Mouse (Mus musculus) forebrain, embryonic 11.5 days (tissue): ENCODE measurements around the gene Rd3l. TPM values are rescaled to one million over a fixed set of nuclear protein-coding genes. Genes with fewer than 3 reads are reported as not detected.

Experiments used
- ATAC-seq: fragments of 200-750 bp; cut with Nextera tagmentation; replicated peaks from 2 replicates; pipeline ENCODE4 v1.8.0; 2017; ENCODE audit warnings: moderate TSS enrichment; ENCODE audit not compliant: low FRiP score
- DNase-seq: peaks from one replicate; pipeline ENCODE4 v3.0.0-alpha.2; 2017; ENCODE audit warnings: low spot score
- H3K27ac ChIP-seq: fragments of 300-500 bp; sonication (generic); 2 replicates; pipeline ENCODE4 v1.5.1; 2014; ENCODE audit warnings: low read depth, low read length
- H3K27me3 ChIP-seq: fragments of 300-500 bp; sonication (generic); 2 replicates; pipeline ENCODE4 v1.6.1; 2014; ENCODE audit warnings: mild to moderate bottlenecking, low read length, mixed read lengths; ENCODE audit not compliant: control insufficient read depth, insufficient read depth
- H3K36me3 ChIP-seq: fragments of 300-500 bp; sonication (generic); 2 replicates; pipeline ENCODE4 v1.6.1; 2014; ENCODE audit warnings: mild to moderate bottlenecking, low read length, moderate library complexity, mixed read lengths; ENCODE audit not compliant: control insufficient read depth, insufficient read depth
- H3K4me1 ChIP-seq: fragments of 300-500 bp; sonication (generic); replicated peaks from 2 replicates; pipeline ENCODE4 v1.6.1; 2014; ENCODE audit warnings: low read length, mixed read lengths; ENCODE audit not compliant: control insufficient read depth, insufficient read depth
- H3K4me2 ChIP-seq: fragments of 300-500 bp; sonication (generic); 2 replicates; pipeline ENCODE4 v1.6.1; 2014; ENCODE audit warnings: low read depth, mild to moderate bottlenecking, low read length, moderate library complexity, mixed read lengths; ENCODE audit not compliant: severe bottlenecking
- H3K4me3 ChIP-seq: fragments of 300-500 bp; sonication (generic); 2 replicates; pipeline ENCODE4 v1.5.1; 2014; ENCODE audit warnings: low read depth, low read length
- H3K9ac ChIP-seq: fragments of 300-500 bp; sonication (generic); 2 replicates; pipeline ENCODE4 v1.6.1; 2014; ENCODE audit warnings: low read length
- H3K9me3 ChIP-seq: fragments of 300-500 bp; sonication (generic); 2 replicates; pipeline ENCODE4 v1.6.1; 2016; ENCODE audit warnings: low read length, mixed read lengths; ENCODE audit not compliant: control insufficient read depth
- WGBS: fragments of 180-500 bp; shearing (Covaris S2); extraction: QIAGEN DNeasy Blood & Tissue Kit; methylation state at CpG from one replicate; pipeline ENCODE4 v1.1.7; 2014; 5-methylcytosine and 5-hydroxymethylcytosine counted together
- polyA plus RNA-seq: library from polyadenylated mRNA; unstranded; fragments of >200 nt; fragmentation: Nextera tagmentation; extraction: Ambion mirVana; gene quantifications from 2 replicates; pipeline ENCODE4 v1.2.1, GENCODE M21; 2014

The Rd3l gene
- polyA plus RNA-seq, 1 experiment from 2014 or later: not detected

DNA sequence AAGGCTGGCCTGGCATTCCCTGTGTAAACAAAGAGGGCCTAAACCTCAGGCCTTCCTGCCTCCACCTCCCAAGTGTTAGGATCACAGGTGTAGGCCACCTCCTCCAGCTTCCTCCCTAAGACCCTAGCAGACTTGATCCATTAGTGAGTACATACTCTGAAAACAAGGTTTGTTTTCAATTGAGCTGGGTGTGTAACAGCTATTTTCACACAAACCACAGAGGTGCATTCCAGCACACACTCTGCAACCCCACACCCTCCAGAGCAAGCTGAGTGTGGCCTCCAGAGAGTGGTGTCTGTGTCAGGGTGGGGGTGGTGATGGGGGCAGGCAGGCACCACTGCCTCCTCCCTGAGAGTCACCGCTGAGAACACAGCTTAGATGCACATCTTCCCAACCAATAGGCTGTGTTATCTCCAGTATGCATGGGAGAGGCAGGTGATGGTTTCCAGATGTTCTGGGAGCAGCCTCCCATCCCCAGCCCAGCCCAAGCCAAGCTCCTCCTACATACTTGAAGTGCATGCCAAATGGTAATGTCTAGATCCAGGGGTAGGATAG is 42.4 kb downstream of the Rd3l start:
- H3K4me1 ChIP-seq: peaks cover 3% of the 10 kb centered on the region; the same call in 1 of the 2 replicates
- no peak overlapping the region for H3K9ac ChIP-seq
- H3K27ac ChIP-seq: no peak overlapping the region; the same call in 1 of the 2 replicates
- no peaks in the 10 kb centered on the region for H3K36me3 ChIP-seq
- no peak for DNase-seq
- H3K4me3 ChIP-seq: no peak overlapping the region
- no peak for ATAC-seq
- no peaks in the 10 kb centered on the region for H3K27me3 ChIP-seq
- H3K4me2 ChIP-seq: no peak overlapping the region
- H3K9me3 ChIP-seq: no peaks in the 10 kb centered on the region
- WGBS: 76% methylated on average over 1 of the region's 1 CpGs

DNA sequence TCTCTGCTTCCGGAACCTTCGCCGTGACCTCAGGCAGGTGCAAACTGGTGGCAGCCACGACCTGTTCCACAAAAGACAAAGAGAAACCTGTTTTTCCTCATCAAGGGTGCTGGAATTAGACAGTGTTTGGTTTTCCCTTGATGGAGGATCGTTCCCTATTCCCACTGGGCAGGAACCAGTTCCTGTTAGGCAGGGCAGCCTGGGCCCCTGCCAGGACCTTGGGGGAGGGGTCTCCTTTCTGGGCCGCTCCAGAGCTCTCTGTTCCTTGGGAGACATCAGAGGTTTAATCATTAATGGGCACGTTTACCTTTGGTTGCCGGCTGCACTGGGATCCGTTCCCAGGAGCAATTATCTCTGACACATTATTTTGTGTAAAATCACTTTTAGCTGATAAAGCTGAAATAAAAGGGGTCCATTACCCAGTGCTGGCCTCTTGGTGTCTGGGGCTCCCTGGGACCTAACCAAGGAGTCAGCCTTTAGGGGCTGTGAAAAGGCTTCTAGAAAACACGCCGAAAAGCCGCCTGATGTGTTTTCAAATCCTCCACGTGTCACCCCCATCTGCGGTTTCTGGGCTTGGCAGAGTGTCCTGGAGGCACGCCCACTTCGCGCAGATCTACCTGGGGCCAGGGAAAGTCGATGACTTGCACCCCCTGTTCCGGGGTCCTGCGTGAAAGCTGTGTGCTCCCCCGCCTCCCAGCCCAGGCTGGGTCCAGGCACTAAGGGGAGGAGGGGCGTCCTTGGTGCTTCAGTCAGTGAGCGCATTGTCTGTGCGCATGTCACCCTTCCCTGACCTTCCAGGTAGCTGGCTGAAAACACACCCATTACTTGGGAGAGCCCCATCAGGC is 44.2 kb downstream of the Rd3l start:
- no peak overlapping the region for H3K4me2 ChIP-seq
- H3K9ac ChIP-seq: no peak overlapping the region
- no peaks in the 10 kb centered on the region for H3K9me3 ChIP-seq
- 48% methylated on average over 24 of the region's 24 CpGs for WGBS
- H3K4me3 ChIP-seq: no peak overlapping the region
- H3K36me3 ChIP-seq: no peaks in the 10 kb centered on the region
- ATAC-seq: no peak
- no peak overlapping the region for H3K27ac ChIP-seq
- H3K27me3 ChIP-seq: no peaks in the 10 kb centered on the region
- DNase-seq: no peak
- H3K4me1 ChIP-seq: no peaks in the 10 kb centered on the region; the same call in 1 of the 2 replicates

DNA sequence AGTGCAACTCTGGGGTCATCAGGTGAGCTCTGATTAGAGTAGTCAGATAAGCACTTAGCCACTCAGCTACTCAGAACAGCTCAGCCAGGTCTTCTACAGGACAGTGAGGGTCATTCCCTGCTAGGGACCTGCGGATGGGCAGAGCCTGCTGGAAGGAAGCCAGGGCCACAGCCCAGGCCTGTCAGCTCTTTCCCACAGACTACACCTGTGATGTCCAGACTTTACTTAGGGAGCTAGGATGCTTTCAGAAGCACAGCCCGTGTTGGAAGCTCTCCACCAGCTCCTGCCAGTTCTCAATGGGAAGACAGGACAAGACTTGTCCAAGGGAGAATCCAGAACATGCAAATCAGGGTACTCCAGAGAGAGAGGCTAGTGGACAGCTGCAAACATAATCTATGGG is 47.1 kb downstream of the Rd3l start:
- no peaks in the 10 kb centered on the region for H3K9me3 ChIP-seq
- no peak overlapping the region for H3K4me3 ChIP-seq
- ATAC-seq (no peak), DNase-seq (no peak)
- no peaks in the 10 kb centered on the region; the same call in 1 of the 2 replicates for H3K4me1 ChIP-seq
- H3K27ac ChIP-seq: no peak overlapping the region
- H3K4me2 ChIP-seq: no peak overlapping the region
- H3K9ac ChIP-seq: no peak overlapping the region
- no peaks in the 10 kb centered on the region for H3K27me3 ChIP-seq
- WGBS: 81% methylated on average over 2 of the region's 2 CpGs
- no peaks in the 10 kb centered on the region for H3K36me3 ChIP-seq

DNA sequence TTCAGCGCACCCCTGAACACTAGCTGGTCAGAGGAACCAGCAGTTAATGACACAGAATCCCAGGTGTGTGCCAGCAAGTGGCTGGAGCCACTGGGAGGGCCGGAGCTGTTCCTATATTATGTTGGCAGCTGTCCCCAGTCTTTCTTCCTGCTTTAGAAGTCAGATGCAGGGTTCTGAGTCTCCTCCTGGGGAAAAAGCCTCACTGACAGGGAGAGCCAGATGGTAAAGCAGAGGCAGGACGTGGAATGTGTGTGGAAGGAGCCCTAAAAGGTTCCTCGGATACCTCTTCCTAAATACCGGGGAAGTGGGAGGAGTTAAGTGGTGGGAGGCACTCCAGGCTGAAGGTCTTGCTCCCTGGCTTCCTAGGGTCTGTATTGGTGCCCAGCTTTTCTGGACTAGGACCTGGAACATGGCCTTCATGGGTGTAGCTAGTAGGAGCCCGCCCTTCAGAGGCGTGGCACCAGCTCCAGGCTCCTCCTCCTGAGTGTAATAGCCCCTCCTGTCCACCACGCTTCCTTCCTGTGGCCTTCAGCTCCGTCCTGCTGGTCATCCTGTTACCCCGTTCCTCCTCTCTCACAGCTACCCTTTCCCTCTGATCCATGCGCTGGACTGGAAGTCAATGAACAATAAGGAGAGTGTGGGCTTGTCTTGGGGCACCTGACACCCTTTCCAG is 47.9 kb downstream of the Rd3l start:
- Histone ChIP-seq H3K4me3 (no peak overlapping the region), H3K27ac (no peak overlapping the region), H3K27me3 (no peaks in the 10 kb centered on the region), H3K9ac (no peak overlapping the region), H3K4me2 (no peak overlapping the region), H3K9me3 (no peaks in the 10 kb centered on the region), H3K36me3 (no peaks in the 10 kb centered on the region), H3K4me1 (no peaks in the 10 kb centered on the region)
- WGBS: 64% methylated on average over 11 of the region's 11 CpGs
- ATAC-seq (no peak), DNase-seq (no peak)

DNA sequence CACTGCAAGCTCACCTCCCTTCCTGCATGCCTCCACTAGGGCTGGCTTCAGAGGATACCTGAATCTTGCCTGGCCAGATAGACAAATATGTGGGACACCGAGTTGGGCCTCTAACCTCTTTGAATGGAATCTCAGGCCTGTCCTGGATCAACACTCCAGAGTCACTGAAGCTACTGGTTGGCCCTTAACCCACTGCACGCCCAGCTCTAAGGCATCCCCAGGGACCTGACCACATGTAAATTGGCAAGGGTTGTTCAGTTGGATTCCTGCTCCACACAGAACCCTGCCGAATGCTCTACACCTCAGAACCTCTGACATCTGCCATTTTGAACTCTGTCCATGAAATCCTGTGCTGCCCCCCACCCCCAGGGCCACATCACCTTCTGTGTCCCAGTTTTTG is 48.6 kb downstream of the Rd3l start:
- Histone ChIP-seq H3K9me3 (no peaks in the 10 kb centered on the region), H3K4me3 (no peak overlapping the region), H3K4me2 (no peak overlapping the region), H3K4me1 (no peaks in the 10 kb centered on the region), H3K9ac (no peak overlapping the region), H3K36me3 (no peaks in the 10 kb centered on the region), H3K27ac (no peak overlapping the region), H3K27me3 (no peaks in the 10 kb centered on the region)
- WGBS: 77% methylated on average over 3 of the region's 3 CpGs
- no peak for ATAC-seq
- no peak for DNase-seq

DNA sequence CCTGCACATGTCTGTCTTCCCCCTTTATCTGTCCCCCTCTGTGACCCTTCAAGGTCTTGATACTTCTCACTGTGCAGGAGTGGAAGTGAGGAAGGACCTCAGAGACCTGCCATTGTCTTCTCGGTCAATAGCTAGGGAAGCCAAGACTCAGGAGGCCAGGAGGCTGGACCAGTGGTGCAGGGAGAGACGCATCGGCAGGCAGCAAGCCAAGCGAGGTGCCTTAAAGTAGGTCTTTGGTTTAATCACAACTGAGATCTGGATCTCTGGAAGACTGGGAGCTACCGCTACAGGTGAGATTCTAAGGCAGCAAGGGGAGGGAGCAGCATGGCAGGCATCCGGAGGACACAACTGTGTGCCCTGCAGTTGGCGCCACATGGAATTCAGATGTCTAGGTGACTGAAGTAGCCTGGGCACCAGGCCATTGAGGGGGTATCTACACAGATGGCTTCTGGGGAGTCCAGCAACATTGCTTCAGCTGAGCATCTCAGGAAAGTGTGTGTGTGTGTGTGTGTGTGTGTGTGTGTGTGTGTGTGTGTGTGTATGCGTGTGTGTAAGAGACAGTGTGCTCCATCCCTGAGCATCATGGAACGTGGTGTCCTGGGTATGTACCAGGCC is 49.6 kb downstream of the Rd3l start:
- ATAC-seq (no peak), DNase-seq (no peak)
- no peaks in the 10 kb centered on the region for H3K27me3 ChIP-seq
- no peaks in the 10 kb centered on the region for H3K4me1 ChIP-seq
- no peak overlapping the region for H3K27ac ChIP-seq
- H3K9ac ChIP-seq: no peak overlapping the region
- 90% methylated on average over 9 of the region's 9 CpGs for WGBS
- H3K4me2 ChIP-seq: no peak overlapping the region
- no peak overlapping the region for H3K4me3 ChIP-seq
- no peaks in the 10 kb centered on the region for H3K36me3 ChIP-seq
- H3K9me3 ChIP-seq: no peaks in the 10 kb centered on the region

Other genes with a start within 250 kb of the Rd3l start
- 226 and 247 TPM in 2 replicates for gene Klc1, start 222.5 kb downstream of the Rd3l start, polyA plus RNA-seq
- 19.6 and 20.1 TPM in 2 replicates for gene Xrcc3, start 167.4 kb downstream of the Rd3l start, polyA plus RNA-seq
- gene Zfyve21, start 167.1 kb downstream of the Rd3l start, polyA plus RNA-seq: 66.5 and 68.4 TPM in 2 replicates
- gene Ppp1r13b, start 73.2 kb downstream of the Rd3l start, polyA plus RNA-seq: 6.3 and 7.6 TPM in 2 replicates
- gene Atp5mpl, start 14.3 kb downstream of the Rd3l start, polyA plus RNA-seq: 524 and 551 TPM in 2 replicates
- 0.94 and 1.7 TPM in 2 replicates for gene Tdrd9, start 9.8 kb downstream of the Rd3l start, polyA plus RNA-seq
- 0.29 and 1.1 TPM in 2 replicates for gene Aspg, start 125.4 kb upstream of the Rd3l start, polyA plus RNA-seq
- 6.4 and 7.1 TPM in 2 replicates for gene Kif26a, start 164.9 kb upstream of the Rd3l start, polyA plus RNA-seq